Mouse (Mus musculus): ENCODE data around the gene Sord. TPM values are rescaled to one million over a fixed set of nuclear protein-coding genes. Genes with fewer than 3 reads are reported as not detected.
"Not testable (repeated sequence)": the region's sequence is repeated elsewhere in the genome, so short reads cannot be mapped to it uniquely, and the experiment has no call there.

Sord gene
- total and polyA plus RNA-seq, 2 experiments from 2014 or later = 19.7 to 21.2 TPM

GRCm38 (mm10) chr2:122206440-122207107 lies 28.0 kb upstream of the Sord start:
- H3K4me2 ChIP-seq (ENCODE audit: low read depth) = no peak overlapping the region
- no peak for TF ChIP-seq CTCF (IDR thresholded peaks at IDR 0.05; ENCODE audit: low read depth)
- DNase-seq = no peak
- no peaks in the 10 kb centered on the region for H3K4me1 ChIP-seq (ENCODE audit: insufficient read depth)
- no peaks in the 10 kb centered on the region for H3K27me3 ChIP-seq (ENCODE audit: insufficient read depth, low read length)
- no peak overlapping the region for H3K9ac ChIP-seq
- no peak for ATAC-seq
- no peaks in the 10 kb centered on the region for H3K36me3 ChIP-seq (ENCODE audit: insufficient read depth)
- no peak overlapping the region for H3K4me3 ChIP-seq (ENCODE audit: low read depth, low read length)
- no peaks in the 10 kb centered on the region for H3K9me3 ChIP-seq (ENCODE audit: low read length)
- no peak overlapping the region for H3K27ac ChIP-seq (ENCODE audit: low read depth, low read length)
- WGBS = 74% methylated on average over 2 of the region's 2 CpGs

GRCm38 (mm10) chr2:122210534-122211228 lies 23.9 kb upstream of the Sord start:
- no peak overlapping the region for H3K9ac ChIP-seq
- H3K4me3 ChIP-seq (ENCODE audit: low read depth, low read length) = no peak overlapping the region
- H3K36me3 ChIP-seq (ENCODE audit: insufficient read depth) = no peaks in the 10 kb centered on the region
- TF ChIP-seq CTCF (IDR thresholded peaks at IDR 0.05; ENCODE audit: low read depth) = no peak
- H3K4me1 ChIP-seq (ENCODE audit: insufficient read depth) = no peaks in the 10 kb centered on the region
- WGBS = 55% methylated on average over 3 of the region's 3 CpGs
- DNase-seq = no peak
- ATAC-seq = no peak
- H3K4me2 ChIP-seq (ENCODE audit: low read depth) = no peak overlapping the region
- no peaks in the 10 kb centered on the region for H3K9me3 ChIP-seq (ENCODE audit: low read length)
- no peak overlapping the region for H3K27ac ChIP-seq (ENCODE audit: low read depth, low read length)
- no peaks in the 10 kb centered on the region for H3K27me3 ChIP-seq (ENCODE audit: insufficient read depth, low read length)

DNA sequence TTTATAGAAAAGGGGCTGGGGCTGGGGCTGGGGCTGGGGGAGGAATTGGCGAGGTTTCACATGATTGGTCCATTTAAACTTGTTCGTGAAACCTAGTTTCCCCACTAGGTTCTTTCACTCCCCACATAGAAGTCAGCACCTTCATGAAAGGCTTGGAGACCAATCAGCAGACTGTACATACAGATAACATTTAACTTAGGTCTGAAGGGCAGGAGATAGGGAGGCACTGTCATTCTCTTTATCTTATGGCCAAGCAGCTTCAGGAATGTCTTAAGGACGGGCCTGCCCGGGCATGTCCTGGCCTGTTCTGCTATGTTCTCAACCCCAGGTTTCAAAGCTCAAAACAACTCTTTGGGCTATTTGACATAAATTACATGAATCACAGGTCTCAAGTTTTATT lies 17.5 kb upstream of the Sord start:
- H3K9ac ChIP-seq; H3K36me3 ChIP-seq (ENCODE audit: insufficient read depth); H3K4me2 ChIP-seq (ENCODE audit: low read depth); ATAC-seq; H3K9me3 ChIP-seq (ENCODE audit: low read length); H3K4me1 ChIP-seq (ENCODE audit: insufficient read depth); DNase-seq; H3K27ac ChIP-seq (ENCODE audit: low read depth, low read length); H3K4me3 ChIP-seq (ENCODE audit: low read depth, low read length); H3K27me3 ChIP-seq (ENCODE audit: insufficient read depth, low read length): not testable (repeated sequence)
- 99% methylated on average over 4 of the region's 4 CpGs for WGBS

- ATAC-seq (no peak), DNase-seq (no peak)
- Histone ChIP-seq H3K27ac (ENCODE audit: low read depth, low read length) (no peak overlapping the region), H3K9me3 (ENCODE audit: low read length) (no peaks in the 10 kb centered on the region), H3K4me1 (ENCODE audit: insufficient read depth) (no peaks in the 10 kb centered on the region), H3K4me2 (ENCODE audit: low read depth) (no peak overlapping the region), H3K9ac (no peak overlapping the region), H3K27me3 (ENCODE audit: insufficient read depth, low read length) (no peaks in the 10 kb centered on the region), H3K4me3 (ENCODE audit: low read depth, low read length) (no peak overlapping the region), H3K36me3 (ENCODE audit: insufficient read depth) (no peaks in the 10 kb centered on the region)
- whole genome bisulfite sequencing = 55% methylated on average over 2 of the region's 2 CpGs
- TF ChIP-seq CTCF (IDR thresholded peaks at IDR 0.05; ENCODE audit: low read depth) = no peak
These were observed 16.3 kb upstream of the Sord start for GRCm38 (mm10) chr2:122218234-122218633.

- H3K4me2 ChIP-seq (ENCODE audit: low read depth) = no peak overlapping the region
- no peaks in the 10 kb centered on the region for H3K9me3 ChIP-seq (ENCODE audit: low read length)
- no peak overlapping the region for H3K27ac ChIP-seq (ENCODE audit: low read depth, low read length)
- H3K4me3 ChIP-seq (ENCODE audit: low read depth, low read length) = no peak overlapping the region
- H3K27me3 ChIP-seq (ENCODE audit: insufficient read depth, low read length) = no peaks in the 10 kb centered on the region
- 85% methylated on average over 4 of the region's 4 CpGs for WGBS
- DNase-seq (no peak), ATAC-seq (no peak)
- no peak overlapping the region for H3K9ac ChIP-seq
- H3K36me3 ChIP-seq (ENCODE audit: insufficient read depth) = no peaks in the 10 kb centered on the region
- no peaks in the 10 kb centered on the region for H3K4me1 ChIP-seq (ENCODE audit: insufficient read depth)
- no peak for TF ChIP-seq CTCF (IDR thresholded peaks at IDR 0.05; ENCODE audit: low read depth)
These were observed 13.2 kb upstream of the Sord start for GRCm38 (mm10) chr2:122221378-122221777.

DNA sequence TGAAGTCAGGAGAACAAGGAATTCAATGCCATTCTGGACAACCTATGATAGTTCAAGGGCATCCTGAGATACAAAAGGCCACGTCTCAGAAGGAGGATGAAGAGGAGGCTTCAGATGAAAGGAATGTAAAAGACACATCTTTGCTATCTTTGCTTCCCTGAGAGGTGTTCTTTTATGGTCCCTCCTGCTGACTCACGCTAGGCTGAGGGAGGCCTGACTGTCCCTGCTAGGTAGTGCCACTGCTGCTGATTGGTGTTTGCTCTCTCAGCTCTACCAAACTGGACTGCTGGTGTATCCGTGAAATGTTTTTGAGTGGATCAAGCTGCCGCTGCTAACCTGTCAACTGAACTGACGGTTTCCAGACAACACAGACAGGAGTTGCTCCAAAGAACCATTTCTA lies 12.8 kb upstream of the Sord start:
- H3K4me2 ChIP-seq (ENCODE audit: low read depth) = no peak overlapping the region
- H3K27me3 ChIP-seq (ENCODE audit: insufficient read depth, low read length) = no peaks in the 10 kb centered on the region
- ATAC-seq (no peak), DNase-seq (no peak)
- H3K4me1 ChIP-seq (ENCODE audit: insufficient read depth) = no peaks in the 10 kb centered on the region
- no peaks in the 10 kb centered on the region for H3K9me3 ChIP-seq (ENCODE audit: low read length)
- WGBS = 63% methylated on average over 5 of the region's 5 CpGs
- H3K36me3 ChIP-seq (ENCODE audit: insufficient read depth) = no peaks in the 10 kb centered on the region
- TF ChIP-seq CTCF (IDR thresholded peaks at IDR 0.05; ENCODE audit: low read depth) = no peak
- no peak overlapping the region for H3K9ac ChIP-seq
- no peak overlapping the region for H3K4me3 ChIP-seq (ENCODE audit: low read depth, low read length)
- H3K27ac ChIP-seq (ENCODE audit: low read depth, low read length) = no peak overlapping the region

DNA sequence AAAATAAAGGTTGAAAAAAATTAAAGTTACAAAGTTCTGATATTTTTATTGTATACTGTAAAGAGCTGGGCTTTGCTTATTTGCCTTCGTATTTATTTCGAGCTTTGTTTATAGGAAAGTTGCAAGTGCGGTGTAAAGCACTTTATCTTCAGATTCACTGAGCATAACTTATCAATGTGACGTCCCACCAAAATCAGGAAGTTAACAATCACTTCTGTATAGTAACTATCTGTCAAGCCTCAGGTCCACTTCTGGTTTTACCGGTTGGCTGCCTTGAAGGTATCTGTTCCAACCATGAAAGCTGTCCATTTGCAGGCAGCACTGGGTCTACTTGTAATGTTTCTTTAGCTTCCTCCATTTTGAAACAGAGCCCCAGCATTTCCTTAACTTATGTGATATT lies 12.3 kb upstream of the Sord start:
- Histone ChIP-seq H3K4me3 (ENCODE audit: low read depth, low read length) (no peak overlapping the region), H3K27me3 (ENCODE audit: insufficient read depth, low read length) (no peaks in the 10 kb centered on the region), H3K4me2 (ENCODE audit: low read depth) (no peak overlapping the region), H3K9me3 (ENCODE audit: low read length) (no peaks in the 10 kb centered on the region), H3K4me1 (ENCODE audit: insufficient read depth) (no peaks in the 10 kb centered on the region), H3K9ac (no peak overlapping the region), H3K36me3 (ENCODE audit: insufficient read depth) (no peaks in the 10 kb centered on the region), H3K27ac (ENCODE audit: low read depth, low read length) (no peak overlapping the region)
- ATAC-seq (no peak), DNase-seq (no peak)
- no peak for TF ChIP-seq CTCF (IDR thresholded peaks at IDR 0.05; ENCODE audit: low read depth)
- 92% methylated on average over 5 of the region's 5 CpGs for whole genome bisulfite sequencing

Measured in forebrain, postnatal 0 days (tissue).